Mouse (Mus musculus): ENCODE measurements at regions not wholly inside any gene's neighbourhood (a gene's known extent, or its start where the extent isn't known, plus 50 kb on each side); places are given as distances from the start of the nearest gene placed in this dataset.

GRCm38 (mm10) chr3:56379500-56379899 is 196.0 kb upstream of the Nbea start:
- TF ChIP-seq ZC3H11A (IDR thresholded peaks at IDR 0.05; ENCODE audit: borderline replicate concordance, low read depth, low read length) (no peak), HCFC1 (IDR thresholded peaks at IDR 0.05; ENCODE audit: borderline replicate concordance, insufficient read depth, low read length) (no peak), CHD2 (IDR thresholded peaks at IDR 0.05; ENCODE audit: low read depth, low read length) (no peak)

All from ES-E14 (cell line).